Mouse (Mus musculus) CH12.LX (cell line): ENCODE measurements at regions not wholly inside any gene's neighbourhood (a gene's known extent, or its start where the extent isn't known, plus 50 kb on each side); places are given as distances from the start of the nearest gene placed in this dataset.

Experiments
- DNase-seq: peaks from one replicate; pipeline ENCODE4 v3.0.0-alpha.2; 2013; ENCODE audit errors: extremely low read depth
- H3K27ac ChIP-seq: 2 replicates; pipeline ENCODE4 v1.5.1; 2012; ENCODE audit warnings: low read depth, mild to moderate bottlenecking, control low read depth, moderate library complexity; ENCODE audit not compliant: insufficient read depth
- H3K27me3 ChIP-seq: replicated peaks from 2 replicates; pipeline ENCODE3; 2012; ENCODE audit warnings: inconsistent platforms
- H3K36me3 ChIP-seq, 2 experiments: replicated peaks in 1 of 2; 2 replicates each; pipeline versions ENCODE3 to v1.6.1; 2012; ENCODE audit warnings: inconsistent platforms in 1 of 2, low read length in 1 of 2, mild to moderate bottlenecking in 1 of 2, mixed read lengths in 1 of 2, moderate library complexity in 1 of 2; ENCODE audit not compliant: control insufficient read depth in 1 of 2, insufficient read depth in 1 of 2
- H3K4me1 ChIP-seq, 2 experiments: 2 replicates each; pipeline ENCODE4 v1.6.1; 2012; ENCODE audit warnings: inconsistent platforms in 1 of 2, moderate library complexity in 1 of 2; ENCODE audit not compliant: insufficient read depth in 2 of 2, control insufficient read depth in 1 of 2
- H3K4me2 ChIP-seq: 2 replicates; pipeline ENCODE4 v1.6.1; 2012; ENCODE audit warnings: low read depth, mild to moderate bottlenecking, control low read depth; ENCODE audit not compliant: poor library complexity, insufficient read depth, severe bottlenecking
- H3K4me3 ChIP-seq, 3 experiments: fragments of 150-350 bp in 1 of 3; sonication (generic) in 1 of 3; replicated peaks in 1 of 3; 2 replicates each; pipeline versions ENCODE3 to v1.5.1; 2011 to 2012; ENCODE audit warnings: low read depth in 2 of 3, low read length in 2 of 3, mild to moderate bottlenecking in 2 of 3, moderate library complexity in 2 of 3, control low read depth in 1 of 3, improper control_type of control experiment in 1 of 3, inconsistent platforms in 1 of 3, mixed read lengths in 1 of 3; ENCODE audit not compliant: poor library complexity in 1 of 3
- H3K79me2 ChIP-seq: replicated peaks from 2 replicates; pipeline ENCODE4 v1.6.1; 2012; ENCODE audit warnings: mild to moderate bottlenecking, moderate library complexity; ENCODE audit not compliant: control insufficient read depth, poor library complexity, insufficient read depth, severe bottlenecking; ENCODE audit errors: extremely low read depth
- H3K9ac ChIP-seq: 2 replicates; pipeline ENCODE4 v1.6.1; 2012; ENCODE audit warnings: low read depth, mild to moderate bottlenecking, control low read depth, moderate library complexity; ENCODE audit not compliant: insufficient read depth
- H3K9me3 ChIP-seq: replicated peaks from 2 replicates; pipeline ENCODE3; 2012; ENCODE audit warnings: low read length, inconsistent platforms, mixed read lengths
- BHLHE40 ChIP-seq: IDR thresholded peaks from 2 replicates; pipeline ENCODE4 v1.6.1; 2011; ENCODE audit warnings: mild to moderate bottlenecking, low read depth, low read length, improper control_type of control experiment
- CHD1 ChIP-seq: IDR thresholded peaks from 2 replicates; pipeline ENCODE4 v1.6.1; 2012; ENCODE audit warnings: low read depth, low read length, improper control_type of control experiment, inconsistent platforms
- CHD2 ChIP-seq: IDR thresholded peaks from 2 replicates; pipeline ENCODE4 v1.6.1; 2011; ENCODE audit warnings: low read length, improper control_type of control experiment
- CTCF ChIP-seq, 2 experiments: IDR thresholded peaks in 1 of 2; conservative IDR thresholded peaks in 1 of 2; 2 replicates each; pipeline ENCODE4 v1.5.1; 2011 to 2012; ENCODE audit warnings: low read depth in 2 of 2, low read length in 2 of 2, improper control_type of control experiment in 1 of 2, inconsistent platforms in 1 of 2, mild to moderate bottlenecking in 1 of 2, moderate library complexity in 1 of 2
- ELF1 ChIP-seq: IDR thresholded peaks from 2 replicates; pipeline ENCODE4 v1.6.1; 2014; ENCODE audit warnings: low read depth, mild to moderate bottlenecking, inconsistent platforms, low read length, improper control_type of control experiment
- EP300 ChIP-seq: IDR thresholded peaks from 2 replicates; pipeline ENCODE4 v1.6.1; 2011; ENCODE audit warnings: low read length, improper control_type of control experiment
- ETS1 ChIP-seq: conservative IDR thresholded peaks from 2 replicates; pipeline ENCODE4 v1.6.1; 2012; ENCODE audit warnings: low read depth, mild to moderate bottlenecking, inconsistent platforms, low read length, improper control_type of control experiment, moderate library complexity
- GABPA ChIP-seq: IDR thresholded peaks from 2 replicates; pipeline ENCODE4 v1.6.1; 2012; ENCODE audit warnings: low read depth, low read length, improper control_type of control experiment, inconsistent platforms; ENCODE audit not compliant: insufficient replicate concordance
- HCFC1 ChIP-seq: IDR thresholded peaks from 2 replicates; pipeline ENCODE4 v1.6.1; 2012; ENCODE audit warnings: low read depth, mild to moderate bottlenecking, inconsistent platforms, low read length, improper control_type of control experiment
- IRF4 ChIP-seq: IDR thresholded peaks from 2 replicates; pipeline ENCODE4 v1.6.1; 2014; ENCODE audit warnings: low read depth, mild to moderate bottlenecking, inconsistent platforms, low read length, improper control_type of control experiment
- JUND ChIP-seq: conservative IDR thresholded peaks from 2 replicates; pipeline ENCODE4 v1.6.1; 2011; ENCODE audit warnings: low read depth, low read length, improper control_type of control experiment
- KAT2A ChIP-seq: IDR thresholded peaks from 2 replicates; pipeline ENCODE4 v1.6.1; 2012; ENCODE audit warnings: low read length, improper control_type of control experiment, inconsistent platforms; ENCODE audit not compliant: insufficient replicate concordance
- MAFK ChIP-seq: IDR thresholded peaks from 2 replicates; pipeline ENCODE4 v1.6.1; 2011; ENCODE audit warnings: low read length, improper control_type of control experiment; ENCODE audit not compliant: insufficient replicate concordance
- MAZ ChIP-seq: IDR thresholded peaks from 2 replicates; pipeline ENCODE4 v1.6.1; 2012; ENCODE audit warnings: low read depth, mild to moderate bottlenecking, inconsistent platforms, low read length, improper control_type of control experiment, moderate library complexity
- MEF2A ChIP-seq: IDR thresholded peaks from 2 replicates; pipeline ENCODE4 v1.6.1; 2014; ENCODE audit warnings: low read depth, mild to moderate bottlenecking, inconsistent platforms, low read length, improper control_type of control experiment, borderline replicate concordance
- MXI1 ChIP-seq: IDR thresholded peaks from 2 replicates; pipeline ENCODE4 v1.6.1; 2011; ENCODE audit warnings: mild to moderate bottlenecking, low read depth, low read length, improper control_type of control experiment
- NELFE ChIP-seq: IDR thresholded peaks from 2 replicates; pipeline ENCODE4 v1.6.1; 2011; ENCODE audit warnings: low read depth, low read length, improper control_type of control experiment
- NRF1 ChIP-seq: IDR thresholded peaks from 2 replicates; pipeline ENCODE4 v1.6.1; 2014; ENCODE audit warnings: low read depth, mild to moderate bottlenecking, inconsistent platforms, low read length, improper control_type of control experiment, moderate library complexity
- PAX5 ChIP-seq: IDR thresholded peaks from 2 replicates; pipeline ENCODE4 v1.6.1; 2012; ENCODE audit warnings: low read length, inconsistent platforms, mixed read lengths
- POLR2A ChIP-seq: IDR thresholded peaks from 2 replicates; pipeline ENCODE4 v1.6.1; 2011; ENCODE audit warnings: low read depth, mild to moderate bottlenecking, improper control_type of control experiment, low read length
- POLR2AphosphoS2 ChIP-seq: IDR thresholded peaks from 2 replicates; pipeline ENCODE4 v1.6.1; 2011; ENCODE audit warnings: low read depth, low read length, improper control_type of control experiment
- RAD21 ChIP-seq: IDR thresholded peaks from 2 replicates; pipeline ENCODE4 v1.6.1; 2011; ENCODE audit warnings: low read depth, mild to moderate bottlenecking, low read length, improper control_type of control experiment, moderate library complexity
- RCOR1 ChIP-seq: conservative IDR thresholded peaks from 2 replicates; pipeline ENCODE4 v1.6.1; 2012; ENCODE audit warnings: low read depth, mild to moderate bottlenecking, inconsistent platforms, low read length, improper control_type of control experiment
- SIN3A ChIP-seq: IDR thresholded peaks from 2 replicates; pipeline ENCODE4 v1.6.1; 2012; ENCODE audit warnings: low read length, improper control_type of control experiment, inconsistent platforms
- SMC3 ChIP-seq: IDR thresholded peaks from 2 replicates; pipeline ENCODE4 v1.6.1; 2011; ENCODE audit warnings: low read depth, low read length, improper control_type of control experiment
- TBP ChIP-seq: conservative IDR thresholded peaks from 2 replicates; pipeline ENCODE4 v1.6.1; 2011; ENCODE audit warnings: low read depth, low read length, improper control_type of control experiment
- TCF12 ChIP-seq: IDR thresholded peaks from 2 replicates; pipeline ENCODE4 v1.6.1; 2014; ENCODE audit warnings: low read depth, mild to moderate bottlenecking, inconsistent platforms, low read length, improper control_type of control experiment
- UBTF ChIP-seq: IDR thresholded peaks from 2 replicates; pipeline ENCODE4 v1.6.1; 2012; ENCODE audit warnings: low read depth, mild to moderate bottlenecking, inconsistent platforms, low read length, improper control_type of control experiment, moderate library complexity
- USF1 ChIP-seq: IDR thresholded peaks from 2 replicates; pipeline ENCODE4 v1.6.1; 2014; ENCODE audit warnings: low read depth, mild to moderate bottlenecking, inconsistent platforms, low read length, improper control_type of control experiment
- USF2 ChIP-seq: conservative IDR thresholded peaks from 2 replicates; pipeline ENCODE4 v1.6.1; 2011; ENCODE audit warnings: low read depth, low read length, improper control_type of control experiment
- ZKSCAN1 ChIP-seq: IDR thresholded peaks from 2 replicates; pipeline ENCODE4 v1.6.1; 2012; ENCODE audit warnings: low read depth, inconsistent platforms, low read length, improper control_type of control experiment, borderline replicate concordance
- ZMIZ1 ChIP-seq: IDR thresholded peaks from 2 replicates; pipeline ENCODE4 v1.6.1; 2012; ENCODE audit warnings: low read depth, mild to moderate bottlenecking, inconsistent platforms, low read length, improper control_type of control experiment
- ZNF384 ChIP-seq: IDR thresholded peaks from 2 replicates; pipeline ENCODE4 v1.6.1; 2012; ENCODE audit warnings: low read depth, low read length, improper control_type of control experiment, inconsistent platforms
- dilution Hi-C: fragments of 300-500 bp; cut with MboI; formaldehyde crosslinking; loops from 2 replicates; pipeline ENCODE4 v1.14.3; 2020; ENCODE audit warnings: low sequenced_read_pairs; ENCODE audit not compliant: extremely low pct_unique_long_range_greater_than_20kb, extremely low pct_ligation_motif_present
- in situ Hi-C: fragments of 300-500 bp; cut with MboI; formaldehyde crosslinking; loops from 3 replicates; pipeline ENCODE4 v1.14.3; 2019; ENCODE audit warnings: low sequenced_read_pairs, low pct_ligation_motif_present, low pct_unique_long_range_greater_than_20kb, mixed read lengths

GRCm38 (mm10) chr17:88191930-88192807, 127.1 kb upstream of the Fbxo11 start (continued):
- TF ChIP-seq ETS1 (peak; percentile 84), RAD21 (no peak; the same call in 1 of the 2 replicates), KAT2A (no peak), MAZ (peak; percentile 74), ZKSCAN1 (no peak), EP300 (no peak), RCOR1 (peak; percentile 70; the same call in 1 of the 2 replicates), USF2 (no peak), BHLHE40 (peak; percentile 77), SMC3 (no peak; the same call in 1 of the 2 replicates), MXI1 (peak; percentile 86), ELF1 (peak; percentile 89), PAX5 (no peak), CHD2 (peak; percentile 58; the same call in 1 of the 2 replicates), CTCF (conservative IDR thresholded peaks at IDR 0.05 in 1 of 2, IDR thresholded peaks at IDR 0.05 in 1 of 2; ENCODE audit: low read depth in 2 of 2, low read length in 2 of 2) (no peak), MAFK (peak; percentile 71; the same call in 1 of the 2 replicates), NRF1 (0 out of 2 replicates have a peak, but pooled peaks have one; percentile 5), GABPA (no peak)

- peaks cover 51% of the 10 kb centered on the region for H3K79me2 ChIP-seq
- H3K9ac ChIP-seq: peak overlapping the region; percentile 100
- peak overlapping the region; percentile 91 for H3K4me2 ChIP-seq
- peaks cover under 1% of the 10 kb centered on the region for H3K9me3 ChIP-seq
- no peaks in the 10 kb centered on the region for H3K27me3 ChIP-seq
- H3K36me3 ChIP-seq: peaks cover 16 to 45% of the 10 kb centered on the region in 2 experiments
- dilution Hi-C loops (no loop called here), in situ Hi-C loops (no loop called here)
- H3K4me1 ChIP-seq: peaks cover 19 to 65% of the 10 kb centered on the region in 2 experiments
- peak overlapping the region; percentile 51 to 80 (median 61) for H3K4me3 ChIP-seq
- DNase-seq: peak; percentile 40
- H3K27ac ChIP-seq: peak overlapping the region; percentile 100
- no peak for TF ChIP-seq ZMIZ1
- TF ChIP-seq ZNF384: no peak
- no peak for TF ChIP-seq NRF1
- no peak for TF ChIP-seq IRF4
- TF ChIP-seq CTCF (conservative IDR thresholded peaks at IDR 0.05 in 1 of 2, IDR thresholded peaks at IDR 0.05 in 1 of 2; ENCODE audit: low read depth in 2 of 2, low read length in 2 of 2): no peak
- no peak for TF ChIP-seq SIN3A
- TF ChIP-seq POLR2A: no peak; the same call in 1 of the 2 replicates
- no peak for TF ChIP-seq USF1
- TF ChIP-seq PAX5: no peak
- no peak for TF ChIP-seq CHD2
- TF ChIP-seq GABPA: no peak
- no peak for TF ChIP-seq NELFE
- TF ChIP-seq JUND: no peak
- no peak for TF ChIP-seq TBP
- peak; percentile 51; the same call in 1 of the 2 replicates for TF ChIP-seq BHLHE40
- TF ChIP-seq MAZ: no peak
- no peak for TF ChIP-seq ETS1
- TF ChIP-seq UBTF: no peak
- peak; percentile 75; the same call in 1 of the 2 replicates for TF ChIP-seq CHD1
- TF ChIP-seq TCF12: no peak; the same call in none of the 2 replicates
- no peak for TF ChIP-seq HCFC1
- TF ChIP-seq USF2: no peak
- 0 out of 2 replicates have a peak, but pooled peaks have one; percentile 6 for TF ChIP-seq MAFK
- TF ChIP-seq SMC3: no peak
- no peak for TF ChIP-seq KAT2A
- no peak; the same call in 1 of the 2 replicates for TF ChIP-seq EP300
- 0 out of 2 replicates have a peak, but pooled peaks have one; percentile 23 for TF ChIP-seq MEF2A
- no peak for TF ChIP-seq POLR2AphosphoS2
Observed at GRCm38 (mm10) chr17:88194693-88195092, 129.6 kb upstream of the Fbxo11 start.
